ENCODE assay signal across 10 mouse cellular contexts in the genomic region with DNA sequence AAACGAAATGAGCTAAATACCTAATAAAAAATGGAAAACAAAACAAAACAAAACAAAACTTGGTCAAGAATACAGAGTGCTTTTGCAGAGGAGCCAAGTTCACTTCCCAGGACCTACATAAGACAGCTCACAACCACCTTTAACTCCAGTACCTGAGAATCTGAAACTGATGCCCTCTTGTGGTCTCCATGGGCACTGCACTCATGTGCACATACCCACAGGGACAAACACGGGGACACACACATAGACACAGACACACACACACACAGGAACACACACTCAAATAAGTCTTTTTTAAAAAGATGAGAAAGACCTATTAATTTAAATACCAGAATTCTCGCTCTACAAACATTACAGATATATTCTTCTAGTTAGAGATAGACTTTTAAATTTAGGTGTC.
DNase-seq lines count a peak whose midpoint lies in the region; ATAC-seq and TF ChIP-seq lines count a peak whose summit lies in the region.
"Had no signal": no experiment of that assay in that cellular context is flagged by ENCODE, and none has a peak within 500 bp of the region (broad histone marks: within the 10 kb centered on the region; RNA-seq: fewer than 3 reads in every experiment).

No protein-coding gene starts in this region.

- H3K4me3 ChIP-seq in hindbrain, postnatal 0 days (ENCODE audit: low read length), result no peak overlapping the region
- H3K4me3 ChIP-seq in hindbrain, embryonic 10.5 days, result no peak overlapping the region
- H3K4me3 ChIP-seq in brown adipose tissue, adult 24 weeks (ENCODE audit: insufficient read depth, low read depth, low read length), result no peak overlapping the region
- H3K4me3 ChIP-seq: forebrain, embryonic 13.5 days; lung, embryonic 15.5 days had no signal

- no peak for DNase-seq in hindbrain, postnatal 0 days (ENCODE audit: low spot score)
- no peak for DNase-seq in hindbrain, embryonic 10.5 days (ENCODE audit: low spot score)
- peak; percentile 11 for DNase-seq in thymus, postnatal 0 days (ENCODE audit: low spot score)
- DNase-seq in thymus, postnatal 10 days (ENCODE audit: low spot score in 2 of 2), result no peak
- no peak for DNase-seq in adrenal gland, postnatal 25 days

- no peak overlapping the region for H3K9ac ChIP-seq in hindbrain, postnatal 0 days (replicated peaks; ENCODE audit: low read length)
- H3K9ac ChIP-seq: forebrain, embryonic 13.5 days; lung, embryonic 15.5 days had no signal

- H3K9me3 ChIP-seq in hindbrain, postnatal 0 days (ENCODE audit: low read length), result no peaks in the 10 kb centered on the region
- no peaks in the 10 kb centered on the region for H3K9me3 ChIP-seq in hindbrain, embryonic 10.5 days
- H3K9me3 ChIP-seq: forebrain, embryonic 13.5 days; lung, embryonic 15.5 days had no signal

- no peaks in the 10 kb centered on the region for H3K36me3 ChIP-seq in hindbrain, postnatal 0 days (ENCODE audit: insufficient read depth, low read length)
- H3K36me3 ChIP-seq in hindbrain, embryonic 10.5 days, result peaks cover 25% of the 10 kb centered on the region
- H3K36me3 ChIP-seq: lung, embryonic 15.5 days had no signal

- H3K27me3 ChIP-seq in hindbrain, postnatal 0 days (ENCODE audit: insufficient read depth, low read length), result no peaks in the 10 kb centered on the region
- H3K27me3 ChIP-seq in hindbrain, embryonic 10.5 days (ENCODE audit: insufficient read depth, poor library complexity, severe bottlenecking), result no peaks in the 10 kb centered on the region
- H3K27me3 ChIP-seq: forebrain, embryonic 13.5 days; lung, embryonic 15.5 days had no signal

- ATAC-seq in hindbrain, postnatal 0 days, result no peak
- ATAC-seq in monocyte, adult 5-6 weeks (replicated peaks; ENCODE audit: insufficient number of reproducible peaks, low FRiP score, low TSS enrichment, poor library complexity, severe bottlenecking), result no peak
- no peak for ATAC-seq in megakaryocyte-erythroid progenitor cell, adult 5-6 weeks (replicated peaks; ENCODE audit: low FRiP score, low TSS enrichment, poor library complexity, severe bottlenecking)
- ATAC-seq: forebrain, embryonic 13.5 days had no signal

- over 99% methylated on average over 3 of the region's 3 CpGs for WGBS in hindbrain, postnatal 0 days
- WGBS in hindbrain, embryonic 10.5 days, result 91% methylated on average over 3 of the region's 3 CpGs

- TF ChIP-seq CTCF in hindbrain, postnatal 0 days (IDR thresholded peaks at IDR 0.05; ENCODE audit: low read depth), result peak; percentile 51

- H3K4me1 ChIP-seq in hindbrain, postnatal 0 days (ENCODE audit: insufficient read depth, low read length), result peaks cover 10% of the 10 kb centered on the region; the same call in 1 of the 2 replicates
- peaks cover 17% of the 10 kb centered on the region for H3K4me1 ChIP-seq in hindbrain, embryonic 10.5 days (replicated peaks)
- peaks cover 29% of the 10 kb centered on the region for H3K4me1 ChIP-seq in brown adipose tissue, adult 24 weeks (ENCODE audit: control insufficient read depth, insufficient read depth, insufficient read length, low read length)

- no peak overlapping the region for H3K27ac ChIP-seq in hindbrain, postnatal 0 days
- H3K27ac ChIP-seq in hindbrain, embryonic 10.5 days, result no peak overlapping the region
- 0 out of 2 replicates have a peak overlapping the region, but pooled peaks have one; percentile 30 for H3K27ac ChIP-seq in brown adipose tissue, adult 24 weeks (replicated peaks; ENCODE audit: low read depth, low read length)
- H3K27ac ChIP-seq: forebrain, embryonic 13.5 days; lung, embryonic 15.5 days had no signal

- H3K4me2 ChIP-seq in hindbrain, postnatal 0 days (ENCODE audit: low read depth, low read length), result no peak overlapping the region
- H3K4me2 ChIP-seq: forebrain, embryonic 13.5 days; lung, embryonic 15.5 days had no signal
